In the genomic region with DNA sequence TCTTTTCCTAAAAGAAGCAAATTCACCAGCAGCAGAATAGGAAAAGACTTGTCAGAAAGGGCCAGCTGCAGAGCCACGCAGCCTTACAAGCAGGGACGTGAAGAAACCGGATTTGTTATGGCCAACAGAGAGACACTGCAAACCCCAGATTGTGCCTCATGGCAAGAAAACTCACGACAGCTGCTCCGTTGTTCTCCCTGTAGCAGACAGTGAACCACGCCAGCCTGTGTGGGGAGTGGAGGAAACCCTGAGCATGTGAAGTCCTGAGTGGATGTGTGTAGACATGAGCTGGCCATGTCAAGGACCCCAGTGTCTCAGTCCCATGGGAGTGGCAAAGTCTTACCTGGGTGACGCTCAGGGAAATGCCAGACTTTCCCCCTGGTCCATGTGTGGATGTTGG, we compare ENCODE assay signal across 10 mouse cellular contexts. TPM values are rescaled to one million over a fixed set of nuclear protein-coding genes. Genes with fewer than 3 reads are reported as not detected.
DNase-seq lines count a peak whose midpoint lies in the region; ATAC-seq and TF ChIP-seq lines count a peak whose summit lies in the region.
"Had no signal": no experiment of that assay in that cellular context is flagged by ENCODE, and none has a peak within 500 bp of the region (broad histone marks: within the 10 kb centered on the region; RNA-seq: fewer than 3 reads in every experiment).

No protein-coding gene starts in this region.

- DNase-seq in heart, adult 18-20 months = peak; percentile 34 to 43
- peak; percentile 75 to 80 for DNase-seq in layer of hippocampus, postnatal 36 days
- DNase-seq in adrenal gland, postnatal 10 days = no peak
- no peak for DNase-seq in liver, postnatal 0 days
- no peak for DNase-seq in testis, postnatal 14 days (ENCODE audit: low spot score)

- ATAC-seq in heart, embryonic 12.5 days (ENCODE audit: insufficient number of reproducible peaks, low FRiP score) = no peak
- ATAC-seq in forebrain, embryonic 15.5 days (replicated peaks) = peak; percentile 51
- no peak for ATAC-seq in neural tube, embryonic 13.5 days (ENCODE audit: low read depth)
- ATAC-seq in liver, postnatal 0 days = no peak

- no peaks in the 10 kb centered on the region for H3K9me3 ChIP-seq in heart, embryonic 12.5 days (replicated peaks)
- H3K9me3 ChIP-seq in forebrain, embryonic 15.5 days = no peaks in the 10 kb centered on the region
- no peaks in the 10 kb centered on the region for H3K9me3 ChIP-seq in neural tube, embryonic 13.5 days
- no peaks in the 10 kb centered on the region for H3K9me3 ChIP-seq in liver, postnatal 0 days (ENCODE audit: low read length)

- no peak overlapping the region for H3K4me2 ChIP-seq in heart, embryonic 12.5 days
- H3K4me2 ChIP-seq in forebrain, embryonic 15.5 days (replicated peaks) = 0 out of 2 replicates have a peak overlapping the region, but pooled peaks have one; percentile 5
- no peak overlapping the region for H3K4me2 ChIP-seq in neural tube, embryonic 13.5 days
- H3K4me2 ChIP-seq in liver, postnatal 0 days (ENCODE audit: low read depth, low read length) = no peak overlapping the region

- H3K27me3 ChIP-seq in heart, embryonic 12.5 days (replicated peaks) = peaks cover 23% of the 10 kb centered on the region
- H3K27me3 ChIP-seq in forebrain, embryonic 15.5 days = no peaks in the 10 kb centered on the region
- no peaks in the 10 kb centered on the region for H3K27me3 ChIP-seq in neural tube, embryonic 13.5 days
- peaks cover 37% of the 10 kb centered on the region for H3K27me3 ChIP-seq in liver, postnatal 0 days (ENCODE audit: insufficient read depth, low read length)
- H3K27me3 ChIP-seq: CH12.LX had no signal

- no peaks in the 10 kb centered on the region for H3K36me3 ChIP-seq in heart, embryonic 12.5 days
- H3K36me3 ChIP-seq in forebrain, embryonic 15.5 days = no peaks in the 10 kb centered on the region
- no peaks in the 10 kb centered on the region for H3K36me3 ChIP-seq in neural tube, embryonic 13.5 days
- H3K36me3 ChIP-seq in liver, postnatal 0 days (replicated peaks; ENCODE audit: insufficient read depth, low read length) = no peaks in the 10 kb centered on the region

- H3K9ac ChIP-seq in heart, embryonic 12.5 days = no peak overlapping the region
- peak overlapping the region; percentile 13; the same call in 1 of the 2 replicates for H3K9ac ChIP-seq in forebrain, embryonic 15.5 days (replicated peaks)
- H3K9ac ChIP-seq in neural tube, embryonic 13.5 days = peak overlapping the region; percentile 17; the same call in 1 of the 2 replicates
- H3K9ac ChIP-seq in liver, postnatal 0 days (replicated peaks) = no peak overlapping the region

- TF ChIP-seq CTCF in liver, postnatal 0 days (IDR thresholded peaks at IDR 0.05; ENCODE audit: low read depth) = no peak

- WGBS in heart, embryonic 12.5 days = 79% methylated on average over 7 of the region's 7 CpGs
- 36% methylated on average over 7 of the region's 7 CpGs for WGBS in forebrain, embryonic 15.5 days
- 39% methylated on average over 7 of the region's 7 CpGs for WGBS in neural tube, embryonic 13.5 days
- 65% methylated on average over 7 of the region's 7 CpGs for whole genome bisulfite sequencing in liver, postnatal 0 days (ENCODE audit: insufficient replicate concordance)

- TF ChIP-seq EP300 in liver, postnatal 0 days (IDR thresholded peaks at IDR 0.05; ENCODE audit: low read depth) = no peak

- H3K27ac ChIP-seq in heart, embryonic 12.5 days (ENCODE audit: poor library complexity, severe bottlenecking) = no peak overlapping the region
- H3K27ac ChIP-seq in forebrain, embryonic 15.5 days (replicated peaks) = peak overlapping the region; percentile 99
- peak overlapping the region; percentile 100 for H3K27ac ChIP-seq in neural tube, embryonic 13.5 days (replicated peaks)
- no peak overlapping the region for H3K27ac ChIP-seq in liver, postnatal 0 days (ENCODE audit: low read depth)

- peaks cover 15% of the 10 kb centered on the region for H3K4me1 ChIP-seq in heart, embryonic 12.5 days (replicated peaks)
- peaks cover 43% of the 10 kb centered on the region for H3K4me1 ChIP-seq in forebrain, embryonic 15.5 days
- H3K4me1 ChIP-seq in neural tube, embryonic 13.5 days (replicated peaks) = peaks cover 63% of the 10 kb centered on the region
- H3K4me1 ChIP-seq in liver, postnatal 0 days (ENCODE audit: insufficient read depth) = peaks cover 3% of the 10 kb centered on the region

- no peak overlapping the region for H3K4me3 ChIP-seq in heart, embryonic 12.5 days
- no peak overlapping the region for H3K4me3 ChIP-seq in forebrain, embryonic 15.5 days
- H3K4me3 ChIP-seq in neural tube, embryonic 13.5 days = no peak overlapping the region
- no peak overlapping the region for H3K4me3 ChIP-seq in liver, postnatal 0 days (ENCODE audit: low read depth, low read length)

RNA-seq across cellular contexts. Expression of a gene that starts 6.3 kb away (rescaled TPM):
- 1 to 10 TPM; 4.8 to 8.6 TPM for total RNA-seq in heart, adult 18-20 months (2021)
- polyA plus RNA-seq in heart, embryonic 12.5 days (2016; fragmentation: Nextera tagmentation; extraction: Ambion mirVana) = 24.2 and 28.8 TPM in 2 replicates
- 920 and 926 TPM in 2 replicates for polyA plus RNA-seq in forebrain, embryonic 15.5 days (2015; fragmentation: Nextera tagmentation; extraction: Ambion mirVana)
- 100 to 1,000 TPM; 255 to 264 TPM for total RNA-seq in layer of hippocampus, postnatal 36 days (2021)
- 644 and 732 TPM in 2 replicates for polyA plus RNA-seq in neural tube, embryonic 13.5 days (2015; fragmentation: Nextera tagmentation; extraction: Ambion mirVana)
- total RNA-seq in adrenal gland, postnatal 10 days (2021) = 10 to 100 TPM; 24.9 to 61.2 TPM
- polyA plus RNA-seq in liver, postnatal 0 days (2015; fragmentation: Nextera tagmentation; extraction: Ambion mirVana) = 0.28 and 0.31 TPM in 2 replicates
- total RNA-seq: megakaryocyte-erythroid progenitor cell, adult 5-6 weeks had no signal

RNA-seq across cellular contexts. Expression of a gene that starts 26.2 kb away (rescaled TPM):
- total RNA-seq in heart, adult 18-20 months (2021) = 10 to 100 TPM; 25.0 to 32.9 TPM
- polyA plus RNA-seq in heart, embryonic 12.5 days (2016; fragmentation: Nextera tagmentation; extraction: Ambion mirVana) = 76.9 and 78.8 TPM in 2 replicates
- polyA plus RNA-seq in forebrain, embryonic 15.5 days (2015; fragmentation: Nextera tagmentation; extraction: Ambion mirVana) = 97.3 and 105 TPM in 2 replicates
- 10 to 100 TPM; 25.1 TPM for total RNA-seq in layer of hippocampus, postnatal 36 days (2021)
- polyA plus RNA-seq in neural tube, embryonic 13.5 days (2015; fragmentation: Nextera tagmentation; extraction: Ambion mirVana) = 94.7 and 95.4 TPM in 2 replicates
- 10 to 100 TPM; 35.4 to 43.9 TPM for total RNA-seq in adrenal gland, postnatal 10 days (2021)
- polyA plus RNA-seq in liver, postnatal 0 days (2015; fragmentation: Nextera tagmentation; extraction: Ambion mirVana) = 49.2 and 50.5 TPM in 2 replicates

RNA-seq across cellular contexts. Expression of a gene that starts 58.8 kb away (rescaled TPM):
- total RNA-seq in heart, adult 18-20 months (2021) = 10 to 100 TPM; 51.0 to 70.1 TPM
- polyA plus RNA-seq in heart, embryonic 12.5 days (2016; fragmentation: Nextera tagmentation; extraction: Ambion mirVana) = 111 and 117 TPM in 2 replicates
- polyA plus RNA-seq in forebrain, embryonic 15.5 days (2015; fragmentation: Nextera tagmentation; extraction: Ambion mirVana) = 1,539 and 1,682 TPM in 2 replicates
- total RNA-seq in layer of hippocampus, postnatal 36 days (2021) = 1,000 to 10,000 TPM; 1,112 to 1,144 TPM
- polyA plus RNA-seq in neural tube, embryonic 13.5 days (2015; fragmentation: Nextera tagmentation; extraction: Ambion mirVana) = 1,875 and 2,016 TPM in 2 replicates
- total RNA-seq in adrenal gland, postnatal 10 days (2021) = 10 to 100 TPM; 68.6 to 90.0 TPM
- 64.7 and 78.8 TPM in 2 replicates for polyA plus RNA-seq in liver, postnatal 0 days (2015; fragmentation: Nextera tagmentation; extraction: Ambion mirVana)

Comparison
In these comparisons a context has a peak if more than half of its experiments do, and no peak if none do; other contexts are left out.
1. DNase-seq: peak in heart, adult 18-20 months (2 of 2) and layer of hippocampus, postnatal 36 days (2 of 2); none in adrenal gland, postnatal 10 days (single experiment), liver, postnatal 0 days (single experiment) and testis, postnatal 14 days (single experiment).
2. H3K27ac ChIP-seq: peak in forebrain, embryonic 15.5 days (single experiment) and neural tube, embryonic 13.5 days (single experiment); none in heart, embryonic 12.5 days (single experiment) and liver, postnatal 0 days (single experiment).
3. H3K9ac ChIP-seq: peak in forebrain, embryonic 15.5 days (single experiment) and neural tube, embryonic 13.5 days (single experiment); none in heart, embryonic 12.5 days (single experiment) and liver, postnatal 0 days (single experiment).
4. RNA of a gene that starts 6.3 kb away (polyA plus RNA-seq): 920 to 926 TPM in forebrain, embryonic 15.5 days and 644 to 732 TPM in neural tube, embryonic 13.5 days; 24.2 to 28.8 TPM in heart, embryonic 12.5 days and 0.28 to 0.31 TPM in liver, postnatal 0 days; every median in the first group is over 10 times any median in the second.
5. RNA of a gene that starts 58.8 kb away (polyA plus RNA-seq): 1,875 to 2,016 TPM in neural tube, embryonic 13.5 days and 1,539 to 1,682 TPM in forebrain, embryonic 15.5 days; 111 to 117 TPM in heart, embryonic 12.5 days and 64.7 to 78.8 TPM in liver, postnatal 0 days; every median in the first group is over 10 times any median in the second.